Mouse (Mus musculus) limb, embryonic 14.5 days (tissue): ENCODE data around the gene Cd55. TPM values are rescaled to one million over a fixed set of nuclear protein-coding genes. Genes with fewer than 3 reads are reported as not detected.

Experiments
- ATAC-seq: fragments of 200-750 bp; cut with Nextera tagmentation; 2 replicates; pipeline ENCODE4 v1.8.0; 2017; ENCODE audit warnings: low read depth, moderate number of reproducible peaks, moderate TSS enrichment; ENCODE audit not compliant: low FRiP score
- DNase-seq: peaks from one replicate; pipeline ENCODE4 v3.0.0-alpha.2; 2015; ENCODE audit warnings: low spot score
- H3K27ac ChIP-seq: fragments of 300-500 bp; sonication (generic); replicated peaks from 2 replicates; pipeline ENCODE4 v1.5.1; 2014; ENCODE audit warnings: low read depth, mild to moderate bottlenecking, low read length, moderate library complexity, mixed read lengths
- H3K27me3 ChIP-seq: fragments of 300-500 bp; sonication (generic); 2 replicates; pipeline ENCODE4 v1.6.1; 2014; ENCODE audit warnings: low read length, mixed read lengths; ENCODE audit not compliant: control insufficient read depth, insufficient read depth
- H3K36me3 ChIP-seq: fragments of 300-500 bp; sonication (generic); 2 replicates; pipeline ENCODE4 v1.6.1; 2014; ENCODE audit warnings: mild to moderate bottlenecking, low read length, moderate library complexity, mixed read lengths; ENCODE audit not compliant: control insufficient read depth, insufficient read depth
- H3K4me1 ChIP-seq: fragments of 300-500 bp; sonication (generic); 2 replicates; pipeline ENCODE4 v1.6.1; 2014; ENCODE audit warnings: antibody characterized with exemption, low read length, mixed read lengths; ENCODE audit not compliant: control insufficient read depth, insufficient read depth
- H3K4me2 ChIP-seq: fragments of 300-500 bp; sonication (generic); replicated peaks from 2 replicates; pipeline ENCODE4 v1.6.1; 2014; ENCODE audit warnings: low read depth, mild to moderate bottlenecking, low read length, moderate library complexity; ENCODE audit not compliant: severe bottlenecking
- H3K4me3 ChIP-seq: fragments of 300-500 bp; sonication (generic); replicated peaks from 2 replicates; pipeline ENCODE4 v1.5.1; 2014; ENCODE audit warnings: low read length
- H3K9ac ChIP-seq: fragments of 300-500 bp; sonication (generic); 2 replicates; pipeline ENCODE4 v1.6.1; 2014; ENCODE audit warnings: mild to moderate bottlenecking, low read depth, low read length, moderate library complexity; ENCODE audit not compliant: severe bottlenecking
- H3K9me3 ChIP-seq: fragments of 300-500 bp; sonication (generic); 2 replicates; pipeline ENCODE4 v1.6.1; 2016; ENCODE audit warnings: low read length; ENCODE audit not compliant: control insufficient read depth
- POLR2A ChIP-seq: fragments of 200-500 bp; IDR thresholded peaks from 2 replicates; pipeline ENCODE4 v1.8.0; 2012; ENCODE audit warnings: inconsistent platforms, mild to moderate bottlenecking, moderate library complexity, borderline replicate concordance; ENCODE audit not compliant: insufficient read depth, insufficient read length; ENCODE audit errors: extremely low read depth
- WGBS: fragments of 180-500 bp; shearing (Covaris S2); extraction: QIAGEN DNeasy Blood & Tissue Kit; methylation state at CpG from one replicate; pipeline ENCODE4 v1.1.7; 2014; 5-methylcytosine and 5-hydroxymethylcytosine counted together
- polyA plus RNA-seq, 2 experiments: library from polyadenylated mRNA; depleted of rRNA in 1 of 2; stranded (reverse) in 1 of 2; unstranded in 1 of 2; fragments of >200 nt; fragmentation: Nextera tagmentation in 1 of 2; extraction: Ambion mirVana in 1 of 2; gene quantifications; 2 replicates each; pipeline versions ENCODE4 v1.2.1 to v1.2.3; 2012 to 2014

Cd55 gene
- polyA plus RNA-seq, 2 experiments = 12.8 to 14.6 TPM

- Histone ChIP-seq H3K9me3 (no peaks in the 10 kb centered on the region), H3K36me3 (no peaks in the 10 kb centered on the region), H3K4me1 (no peaks in the 10 kb centered on the region), H3K4me2 (no peak overlapping the region), H3K27ac (no peak overlapping the region), H3K27me3 (no peaks in the 10 kb centered on the region), H3K4me3 (no peak overlapping the region), H3K9ac (no peak overlapping the region)
- no peak for ATAC-seq
- no peak for DNase-seq
- 80% methylated on average over 2 of the region's 2 CpGs for WGBS
- no peak for TF ChIP-seq POLR2A
Measured at GRCm38 (mm10) chr1:130499962-130500361, 37.4 kb upstream of the Cd55 start.

- Histone ChIP-seq H3K4me2 (no peak overlapping the region), H3K27ac (no peak overlapping the region), H3K27me3 (no peaks in the 10 kb centered on the region), H3K9me3 (no peaks in the 10 kb centered on the region), H3K4me3 (no peak overlapping the region), H3K9ac (no peak overlapping the region), H3K4me1 (no peaks in the 10 kb centered on the region), H3K36me3 (no peaks in the 10 kb centered on the region)
- ATAC-seq = no peak
- DNase-seq = no peak
- TF ChIP-seq POLR2A = no peak
Measured at GRCm38 (mm10) chr1:130498331-130498730, 35.8 kb upstream of the Cd55 start.

- H3K9ac ChIP-seq = no peak overlapping the region
- no peak overlapping the region for H3K27ac ChIP-seq
- no peak for TF ChIP-seq POLR2A
- H3K4me2 ChIP-seq = no peak overlapping the region
- H3K27me3 ChIP-seq = no peaks in the 10 kb centered on the region
- ATAC-seq = no peak
- no peak overlapping the region for H3K4me3 ChIP-seq
- no peaks in the 10 kb centered on the region for H3K4me1 ChIP-seq
- H3K9me3 ChIP-seq = no peaks in the 10 kb centered on the region; the same call in 1 of the 2 replicates
- H3K36me3 ChIP-seq = no peaks in the 10 kb centered on the region
- DNase-seq = no peak
- 84% methylated on average over 10 of the region's 10 CpGs for WGBS
Measured at GRCm38 (mm10) chr1:130486816-130487545, 24.4 kb upstream of the Cd55 start.

GRCm38 (mm10) chr1:130485828-130486620 lies 23.5 kb upstream of the Cd55 start:
- ATAC-seq (no peak), DNase-seq (no peak)
- no peak overlapping the region for H3K4me2 ChIP-seq
- H3K9ac ChIP-seq = no peak overlapping the region
- H3K4me1 ChIP-seq = no peaks in the 10 kb centered on the region
- no peak overlapping the region for H3K4me3 ChIP-seq
- no peak for TF ChIP-seq POLR2A
- no peaks in the 10 kb centered on the region for H3K27me3 ChIP-seq
- H3K9me3 ChIP-seq = no peaks in the 10 kb centered on the region; the same call in 1 of the 2 replicates
- 61% methylated on average over 10 of the region's 10 CpGs for WGBS
- no peaks in the 10 kb centered on the region for H3K36me3 ChIP-seq
- H3K27ac ChIP-seq = no peak overlapping the region

GRCm38 (mm10) chr1:130485376-130485775 lies 22.8 kb upstream of the Cd55 start:
- H3K4me2 ChIP-seq = no peak overlapping the region
- TF ChIP-seq POLR2A = no peak
- H3K4me1 ChIP-seq = no peaks in the 10 kb centered on the region
- no peaks in the 10 kb centered on the region for H3K36me3 ChIP-seq
- H3K27me3 ChIP-seq = no peaks in the 10 kb centered on the region
- 63% methylated on average over 2 of the region's 2 CpGs for WGBS
- DNase-seq = no peak
- H3K4me3 ChIP-seq = no peak overlapping the region
- no peak overlapping the region for H3K27ac ChIP-seq
- no peak for ATAC-seq
- no peak overlapping the region for H3K9ac ChIP-seq
- no peaks in the 10 kb centered on the region; the same call in 1 of the 2 replicates for H3K9me3 ChIP-seq
